Comparison of ENCODE assay signal across 8 mouse cellular contexts in genomic region chr6:92705353-92706144, GRCm38 (mm10). TPM values are rescaled to one million over a fixed set of nuclear protein-coding genes. Genes with fewer than 3 reads are reported as not detected.
DNase-seq lines count a peak whose midpoint lies in the region; ATAC-seq and TF ChIP-seq lines count a peak whose summit lies in the region.

No protein-coding gene starts in this region.

- intact Hi-C loops in left cerebral cortex, adult 2 months (cut with DNase I), result no loop called here
- intact Hi-C loops in left cerebral cortex, postnatal 14 days (cut with DNase I), result loop anchor here (1.0 kb wide), 1 partner anchor 17 kb away; no protein-coding TSS in a partner anchor

- no peaks in the 10 kb centered on the region for H3K4me1 ChIP-seq in embryonic facial prominence, embryonic 11.5 days (ENCODE audit: control insufficient read depth, insufficient read depth, low read length)
- peaks cover 28% of the 10 kb centered on the region for H3K4me1 ChIP-seq in hindbrain, embryonic 10.5 days (replicated peaks)
- peaks cover 17% of the 10 kb centered on the region for H3K4me1 ChIP-seq in lung, embryonic 15.5 days
- no peaks in the 10 kb centered on the region for H3K4me1 ChIP-seq in thymus, adult 2 months (replicated peaks; ENCODE audit: control insufficient read depth, insufficient read depth, low read length)

- no peak for TF ChIP-seq CTCF in left cerebral cortex, adult 2 months (IDR thresholded peaks at IDR 0.05)
- no peak for TF ChIP-seq CTCF in thymus, adult 2 months (IDR thresholded peaks at IDR 0.05; ENCODE audit: borderline replicate concordance, control insufficient read depth, extremely low read depth, insufficient read depth, low read length, poor library complexity)

- 1% methylated on average over 33 of the region's 39 CpGs for WGBS in embryonic facial prominence, embryonic 11.5 days
- 1% methylated on average over 39 of the region's 39 CpGs for WGBS in hindbrain, embryonic 10.5 days
- 3% methylated on average over 39 of the region's 39 CpGs for WGBS in lung, embryonic 15.5 days
- 10% methylated on average over 39 of the region's 39 CpGs for WGBS in thymus, adult 2 months

- TF ChIP-seq POLR2A in thymus, adult 2 months (IDR thresholded peaks at IDR 0.05; ENCODE audit: control insufficient read depth, extremely low read depth, insufficient read depth, low read length, poor library complexity), result no peak

- H3K9ac ChIP-seq in embryonic facial prominence, embryonic 11.5 days (replicated peaks; ENCODE audit: low read length), result peak overlapping the region; percentile 82
- H3K9ac ChIP-seq in lung, embryonic 15.5 days, result peak overlapping the region; percentile 63

- peak; percentile 63 for ATAC-seq in embryonic facial prominence, embryonic 11.5 days (replicated peaks; ENCODE audit: insufficient number of reproducible peaks, low FRiP score, low TSS enrichment, low read depth)
- peak; percentile 64 for ATAC-seq in lung, embryonic 15.5 days (ENCODE audit: borderline replicate concordance, extremely low read depth, low FRiP score, low TSS enrichment)

- peak overlapping the region; percentile 81 for H3K27ac ChIP-seq in left cerebral cortex, adult 2 months
- peak overlapping the region; percentile 60 for H3K27ac ChIP-seq in embryonic facial prominence, embryonic 11.5 days (replicated peaks; ENCODE audit: low read depth, low read length)
- peak overlapping the region; percentile 89 for H3K27ac ChIP-seq in hindbrain, embryonic 10.5 days
- H3K27ac ChIP-seq in lung, embryonic 15.5 days, result 0 out of 2 replicates have a peak overlapping the region, but pooled peaks have one; percentile 34
- H3K27ac ChIP-seq in thymus, adult 2 months (ENCODE audit: control insufficient read depth, insufficient read depth, low read length), result no peak overlapping the region

- peak overlapping the region; percentile 95 for H3K4me2 ChIP-seq in embryonic facial prominence, embryonic 11.5 days (ENCODE audit: low read depth, low read length)
- H3K4me2 ChIP-seq in lung, embryonic 15.5 days, result peak overlapping the region; percentile 96

- H3K36me3 ChIP-seq in embryonic facial prominence, embryonic 11.5 days (replicated peaks; ENCODE audit: control insufficient read depth, insufficient read depth, low read depth, low read length), result no peaks in the 10 kb centered on the region
- H3K36me3 ChIP-seq in hindbrain, embryonic 10.5 days, result no peaks in the 10 kb centered on the region
- H3K36me3 ChIP-seq in lung, embryonic 15.5 days, result no peaks in the 10 kb centered on the region
- no peaks in the 10 kb centered on the region for H3K36me3 ChIP-seq in thymus, adult 2 months (ENCODE audit: control insufficient read depth, insufficient read depth, low read length)

- no peaks in the 10 kb centered on the region for H3K9me3 ChIP-seq in embryonic facial prominence, embryonic 11.5 days (replicated peaks; ENCODE audit: control insufficient read depth, low read length)
- no peaks in the 10 kb centered on the region for H3K9me3 ChIP-seq in hindbrain, embryonic 10.5 days
- H3K9me3 ChIP-seq in lung, embryonic 15.5 days, result no peaks in the 10 kb centered on the region

- DNase-seq in left cerebral cortex, adult 2 months (ENCODE audit: extremely low spot score in 1 of 2, low spot score in 2 of 2), result no peak
- no peak for DNase-seq in left cerebral cortex, adult 11 months (ENCODE audit: low spot score)
- peak; percentile 59 for DNase-seq in embryonic facial prominence, embryonic 11.5 days (ENCODE audit: low spot score)
- DNase-seq in hindbrain, embryonic 10.5 days (ENCODE audit: low spot score), result peak; percentile 37
- no peak for DNase-seq in B cell, adult 2 months
- no peak for DNase-seq in thymus, adult 2 months
- no peak for DNase-seq in left cerebral cortex, postnatal 14 days (ENCODE audit: low spot score in 2 of 2)

- H3K4me3 ChIP-seq in left cerebral cortex, adult 2 months, result peak overlapping the region; percentile 83
- peak overlapping the region; percentile 81 for H3K4me3 ChIP-seq in embryonic facial prominence, embryonic 11.5 days (ENCODE audit: low read depth, low read length)
- peak overlapping the region; percentile 81 for H3K4me3 ChIP-seq in hindbrain, embryonic 10.5 days
- H3K4me3 ChIP-seq in lung, embryonic 15.5 days, result peak overlapping the region; percentile 69
- no peak overlapping the region for H3K4me3 ChIP-seq in thymus, adult 2 months (ENCODE audit: control insufficient read depth, insufficient read depth, low read length)

- H3K27me3 ChIP-seq in embryonic facial prominence, embryonic 11.5 days (ENCODE audit: control insufficient read depth, insufficient read depth, low read length), result no peaks in the 10 kb centered on the region
- H3K27me3 ChIP-seq in hindbrain, embryonic 10.5 days (ENCODE audit: insufficient read depth, poor library complexity, severe bottlenecking), result peaks cover 34% of the 10 kb centered on the region
- H3K27me3 ChIP-seq in lung, embryonic 15.5 days, result no peaks in the 10 kb centered on the region
- H3K27me3 ChIP-seq in thymus, adult 2 months (ENCODE audit: control insufficient read depth, insufficient read depth, low read length), result no peaks in the 10 kb centered on the region

RNA-seq across cellular contexts. Expression of gene Prickle2, which starts 0.4 kb away (rescaled TPM):
- 100 to 1,000 TPM; 163 to 182 TPM for total RNA-seq in left cerebral cortex, adult 2 months (2021)
- polyA plus RNA-seq in embryonic facial prominence, embryonic 11.5 days (2014; fragmentation: Nextera tagmentation; extraction: Ambion mirVana), result 4.1 TPM in 2 replicates
- 4.9 and 8.4 TPM in 2 replicates for polyA plus RNA-seq in hindbrain, embryonic 10.5 days (2016; fragmentation: Nextera tagmentation; extraction: Ambion mirVana)
- polyA plus RNA-seq in lung, embryonic 15.5 days (2015; fragmentation: Nextera tagmentation; extraction: Ambion mirVana), result 7.4 and 7.6 TPM in 2 replicates
- 0.47 and 0.50 TPM in 2 replicates for polyA plus RNA-seq in thymus, adult 2 months (2012; rRNA removed)
- 100 to 1,000 TPM; 184 to 211 TPM for total RNA-seq in left cerebral cortex, postnatal 14 days (2021)

Comparison
In these comparisons a context has a peak if more than half of its experiments do, and no peak if none do; other contexts are left out.
1. DNase-seq: peak in embryonic facial prominence, embryonic 11.5 days (single experiment) and hindbrain, embryonic 10.5 days (single experiment); none in left cerebral cortex, adult 2 months (0 of 2), left cerebral cortex, adult 11 months (single experiment), B cell, adult 2 months (0 of 2), thymus, adult 2 months (single experiment) and left cerebral cortex, postnatal 14 days (0 of 2).